Mouse (Mus musculus) monocyte, adult 2 months (primary cell): ENCODE data around the gene Phactr3.
"Not testable (repeated sequence)": the region's sequence is repeated elsewhere in the genome, so short reads cannot be mapped to it uniquely, and the experiment has no call there.

Experiments
- DNase-seq, 2 experiments: peaks; one replicate each; pipeline ENCODE4 v3.0.0; 2022; ENCODE audit warnings: low spot score in 2 of 2, low read depth in 1 of 2

Phactr3 gene

DNA sequence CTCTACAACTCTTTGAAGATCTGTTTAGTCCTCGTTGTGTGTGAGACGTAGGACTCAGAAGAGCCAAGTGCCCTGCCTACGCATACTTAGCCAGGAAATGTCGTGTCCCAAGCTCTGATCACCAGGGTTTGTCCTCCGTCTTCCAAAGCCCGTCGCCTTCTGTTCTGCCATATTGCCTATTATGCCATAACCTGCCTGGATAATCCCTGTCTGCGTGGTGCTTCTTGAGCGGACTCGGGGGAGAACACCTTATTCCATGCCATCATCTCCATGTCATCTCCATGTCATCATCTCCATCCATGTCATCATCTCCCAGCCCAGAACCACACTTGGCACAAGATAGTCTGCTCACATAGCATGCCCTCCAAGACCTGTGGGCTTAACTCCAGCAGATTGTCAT, 207.3 kb downstream of the Phactr3 start:
- DNase-seq, result no peak

DNA sequence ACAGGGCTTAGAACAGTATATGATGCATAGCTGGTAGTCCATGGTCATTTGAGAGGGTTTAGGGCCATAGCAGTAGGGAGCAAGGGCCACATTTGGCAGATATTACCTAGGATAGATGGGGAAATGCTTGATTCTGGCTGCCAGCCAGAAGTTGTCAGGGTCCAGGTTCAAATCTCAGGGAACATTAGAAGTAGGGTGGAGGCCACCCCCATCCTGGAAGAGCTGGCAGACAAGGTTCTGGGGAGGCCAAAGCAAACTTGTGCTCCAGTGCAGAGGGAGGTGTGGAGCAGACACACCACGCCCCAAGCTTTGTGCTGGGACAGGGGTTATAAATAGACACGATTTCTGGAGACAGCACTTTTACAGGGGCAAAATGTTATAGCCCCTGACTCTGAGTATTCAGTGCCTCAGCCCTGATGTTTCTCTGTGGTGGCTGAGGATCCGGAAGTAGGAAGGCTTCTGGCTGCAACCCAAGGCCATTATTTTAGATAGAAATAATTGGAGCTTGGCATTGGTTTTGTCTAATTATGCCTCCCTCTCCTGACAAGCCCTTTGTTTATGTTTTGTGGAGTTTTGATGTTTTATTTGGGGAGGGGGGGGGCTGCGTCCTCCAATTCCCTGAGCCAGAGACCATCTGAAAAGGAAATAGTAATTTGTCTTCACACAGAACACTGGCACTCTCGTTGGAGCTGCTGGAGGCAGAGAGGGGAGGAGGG, 208.1 kb downstream of the Phactr3 start:
- DNase-seq, result no peak

DNA sequence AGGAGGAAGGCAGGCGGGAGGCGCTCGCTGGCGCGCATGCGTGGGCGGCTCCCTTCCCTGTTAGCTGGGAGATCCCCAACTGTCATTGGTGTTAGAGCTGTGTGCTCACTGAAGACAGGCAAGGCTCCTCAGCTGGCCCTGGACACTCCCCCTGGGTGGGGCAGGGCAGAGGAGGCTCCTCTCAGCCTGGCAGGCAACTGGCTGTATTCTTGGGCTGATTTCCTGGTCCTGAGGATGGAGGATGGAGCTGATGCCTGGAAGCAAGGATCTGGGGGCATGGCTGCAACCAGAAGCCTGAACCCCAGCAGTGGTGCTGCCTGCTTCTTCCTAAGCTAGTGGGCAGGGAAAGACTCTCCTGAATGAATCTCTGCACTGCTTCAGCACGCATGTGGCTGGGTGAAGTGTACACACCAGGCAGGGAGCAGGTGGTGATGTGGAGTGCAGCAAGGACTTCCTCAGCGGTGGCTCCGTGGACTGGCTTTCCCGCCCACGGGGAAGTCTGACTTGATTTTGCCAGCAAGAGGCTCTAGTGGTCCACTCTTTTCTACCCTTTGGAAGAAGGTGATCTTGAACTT, 208.8 kb downstream of the Phactr3 start:
- DNase-seq, result no peak

DNA sequence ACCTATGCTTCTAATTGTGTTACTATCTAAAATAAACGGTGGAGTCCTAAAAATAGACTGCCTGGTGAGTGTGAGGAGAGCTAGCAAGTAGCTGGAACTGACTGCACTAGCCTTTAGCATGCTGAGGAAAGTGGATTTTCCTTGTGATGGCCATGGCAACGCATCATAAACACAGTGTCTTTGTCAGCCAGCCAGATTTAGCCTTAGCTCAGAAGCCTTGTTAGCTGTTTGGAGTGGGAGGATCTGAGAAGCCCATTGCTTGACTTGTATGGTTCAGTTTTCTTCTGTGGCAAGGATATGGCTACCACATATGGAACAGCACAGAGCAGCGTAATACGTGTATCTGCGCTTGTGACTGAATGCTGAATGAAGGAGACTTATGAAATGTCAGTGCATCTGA, 210.8 kb downstream of the Phactr3 start:
- no peak for DNase-seq

DNA sequence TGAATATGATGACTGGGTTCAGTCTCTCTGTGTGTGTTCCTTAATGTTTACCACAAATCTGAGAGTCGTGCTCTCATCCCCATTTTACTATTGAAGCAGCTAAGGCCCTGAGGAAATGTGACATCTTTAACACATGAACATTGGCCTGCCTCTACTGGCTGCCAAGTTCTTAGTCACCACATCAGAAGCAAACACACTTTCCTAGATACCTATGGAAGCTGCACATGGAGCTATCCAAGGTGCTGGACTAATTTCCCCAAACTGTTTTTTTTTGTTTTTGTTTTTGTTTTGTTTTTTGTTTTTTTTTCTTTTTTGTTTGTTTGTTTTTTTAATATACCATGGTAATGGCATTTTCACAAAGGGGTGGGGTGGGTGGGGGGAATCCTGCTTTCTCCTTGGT, 211.2 kb downstream of the Phactr3 start:
- DNase-seq, result no peak

DNA sequence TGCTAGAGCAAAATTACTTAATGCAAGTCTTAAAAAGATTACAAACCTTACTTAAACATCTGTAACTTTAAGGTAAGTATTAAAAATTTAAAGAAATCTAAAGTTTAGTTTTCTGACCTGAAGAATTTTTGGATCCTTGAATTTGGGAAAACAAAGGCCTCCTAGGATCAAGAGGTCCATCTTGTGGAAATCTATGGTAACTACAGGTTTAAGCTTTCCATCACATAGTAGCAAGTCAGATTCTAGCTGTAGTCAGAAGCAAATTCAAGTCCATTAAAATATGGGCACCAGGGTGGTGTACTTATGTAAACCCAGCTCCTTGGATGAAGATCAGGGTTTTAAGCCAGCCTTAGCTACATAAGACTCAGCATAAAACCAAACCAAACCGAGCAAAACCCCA, 219.1 kb downstream of the Phactr3 start:
- DNase-seq, result no peak

DNA sequence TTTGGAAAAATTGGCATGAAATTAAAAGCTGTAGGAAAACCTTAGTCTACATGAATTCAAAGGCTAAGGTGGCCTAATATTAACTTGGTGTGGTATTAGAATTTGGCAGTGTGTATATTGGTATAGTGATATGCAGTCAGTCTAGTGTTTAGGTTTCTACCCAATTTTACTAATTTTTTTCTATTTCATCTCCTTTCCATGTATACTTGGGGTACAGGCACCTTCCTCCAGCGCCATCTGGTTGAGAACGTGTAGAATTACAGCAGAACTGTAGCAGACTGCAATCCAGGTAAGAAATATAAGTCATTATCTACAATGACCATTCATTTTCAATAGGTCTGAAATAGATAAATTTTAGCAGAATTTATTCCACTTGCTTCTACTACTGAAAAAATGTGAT, 220.3 kb downstream of the Phactr3 start:
- DNase-seq, result no peak

DNA sequence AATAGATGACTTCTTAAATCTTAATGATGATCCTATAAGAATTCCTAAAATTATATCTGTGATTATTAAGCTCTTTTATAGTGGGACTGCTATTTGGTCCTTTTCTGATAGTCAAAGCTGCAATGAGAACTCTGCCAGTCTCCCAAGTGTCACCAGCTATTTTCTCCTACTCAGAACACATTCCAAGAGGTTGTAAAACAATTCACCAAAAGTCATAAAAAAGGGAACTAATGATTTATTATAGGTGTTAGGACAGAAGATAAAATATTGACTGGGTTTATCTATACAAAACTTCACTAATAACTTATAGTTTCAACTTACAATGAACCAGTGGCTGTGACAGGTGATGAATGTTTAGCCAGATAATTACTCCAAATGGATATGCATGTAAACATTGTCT, 223.3 kb downstream of the Phactr3 start:
- not testable (repeated sequence) for DNase-seq

DNA sequence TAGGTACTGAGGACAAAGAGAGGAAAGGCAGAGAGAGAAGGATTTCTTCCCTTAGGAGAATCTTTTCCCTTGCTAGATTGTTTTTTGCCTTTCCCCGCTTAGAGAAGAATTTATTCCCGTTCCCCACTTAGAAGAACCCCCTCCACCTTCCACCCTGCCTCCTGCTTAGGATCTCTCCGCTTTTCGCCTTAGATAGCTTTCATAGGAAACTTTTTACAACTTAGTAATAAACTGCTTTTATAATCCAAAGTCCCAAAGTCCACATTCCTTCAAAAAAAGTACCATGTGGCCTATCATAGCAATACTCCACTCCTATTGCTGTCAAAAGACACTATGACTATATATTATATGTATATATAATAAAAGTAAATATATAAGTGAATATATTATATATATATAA, 223.8 kb downstream of the Phactr3 start:
- DNase-seq, result no peak
